Mouse (Mus musculus) midbrain, embryonic 14.5 days (tissue): Measurements from ENCODE around the gene Unc45a. TPM values are rescaled to one million over a fixed set of nuclear protein-coding genes. Genes with fewer than 3 reads are reported as not detected.

Experiments
- ATAC-seq: fragments of 200-750 bp; cut with Nextera tagmentation; 2 replicates; pipeline ENCODE4 v1.8.0; 2017; ENCODE audit warnings: moderate number of reproducible peaks, moderate library complexity; ENCODE audit not compliant: low FRiP score, low TSS enrichment
- DNase-seq: peaks from one replicate; pipeline ENCODE4 v3.0.0-alpha.2; 2015
- H3K27ac ChIP-seq: fragments of 300-500 bp; sonication (generic); replicated peaks from 2 replicates; pipeline ENCODE4 v1.5.1; 2014; ENCODE audit warnings: mild to moderate bottlenecking, low read depth, low read length, moderate library complexity
- H3K27me3 ChIP-seq: fragments of 300-500 bp; sonication (generic); 2 replicates; pipeline ENCODE4 v1.6.1; 2014; ENCODE audit warnings: low read length, control low read depth, mixed read lengths; ENCODE audit not compliant: control insufficient read depth, insufficient read depth
- H3K36me3 ChIP-seq: fragments of 300-500 bp; sonication (generic); 2 replicates; pipeline ENCODE4 v1.6.1; 2014; ENCODE audit warnings: low read length, control low read depth; ENCODE audit not compliant: control insufficient read depth, insufficient read depth
- H3K4me1 ChIP-seq: fragments of 300-500 bp; sonication (generic); 2 replicates; pipeline ENCODE4 v1.6.1; 2014; ENCODE audit warnings: mild to moderate bottlenecking, antibody characterized with exemption, low read length, control low read depth; ENCODE audit not compliant: control insufficient read depth, insufficient read depth
- H3K4me2 ChIP-seq: fragments of 300-500 bp; sonication (generic); 2 replicates; pipeline ENCODE4 v1.6.1; 2014; ENCODE audit warnings: mild to moderate bottlenecking, low read length, moderate library complexity
- H3K4me3 ChIP-seq: fragments of 300-500 bp; sonication (generic); replicated peaks from 2 replicates; pipeline ENCODE4 v1.5.1; 2014; ENCODE audit warnings: low read depth, low read length
- H3K9ac ChIP-seq: fragments of 300-500 bp; sonication (generic); replicated peaks from 2 replicates; pipeline ENCODE4 v1.6.1; 2014; ENCODE audit warnings: mild to moderate bottlenecking, low read length, moderate library complexity
- H3K9me3 ChIP-seq: fragments of 300-500 bp; sonication (generic); 2 replicates; pipeline ENCODE4 v1.6.1; 2016; ENCODE audit warnings: low read length, control low read depth, mixed read lengths; ENCODE audit not compliant: control insufficient read depth
- WGBS: fragments of 180-500 bp; shearing (Covaris S2); extraction: QIAGEN DNeasy Blood & Tissue Kit; methylation state at CpG from one replicate; pipeline ENCODE4 v1.1.7; 2014; 5-methylcytosine and 5-hydroxymethylcytosine counted together
- polyA plus RNA-seq: library from polyadenylated mRNA; unstranded; fragments of >200 nt; fragmentation: Nextera tagmentation; extraction: Ambion mirVana; gene quantifications from 2 replicates; pipeline ENCODE4 v1.2.1, GENCODE M21; 2014

Gene Unc45a
- polyA plus RNA-seq, 1 experiment from 2014 or later: 43.7 TPM

DNA sequence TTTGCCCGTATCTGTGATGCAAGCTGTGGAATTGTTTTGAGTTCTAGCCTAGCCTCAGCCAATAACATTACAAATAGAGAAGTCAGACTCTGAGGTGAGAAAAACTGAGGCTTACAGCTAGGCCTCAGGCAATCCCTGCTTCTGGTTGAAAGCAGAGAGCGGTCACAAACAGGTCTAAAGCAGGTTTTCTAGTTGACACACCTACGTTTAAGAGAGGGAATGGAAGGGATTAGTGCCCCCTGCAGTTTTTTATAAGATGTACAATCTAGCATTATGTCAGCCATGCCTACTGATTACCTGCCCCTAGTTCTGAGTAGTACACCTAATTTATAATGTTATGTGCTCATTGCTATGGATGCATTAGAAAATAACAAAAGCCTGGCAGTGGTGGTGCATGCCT, 33.0 kb downstream of the Unc45a start:
- WGBS: 83% methylated on average over 3 of the region's 3 CpGs
- Histone ChIP-seq H3K4me3 (no peak overlapping the region), H3K9ac (no peak overlapping the region), H3K9me3 (no peaks in the 10 kb centered on the region), H3K4me2 (no peak overlapping the region), H3K36me3 (peaks cover 50% of the 10 kb centered on the region), H3K27me3 (no peaks in the 10 kb centered on the region), H3K4me1 (no peaks in the 10 kb centered on the region), H3K27ac (no peak overlapping the region)
- no peak for DNase-seq
- no peak for ATAC-seq

DNA sequence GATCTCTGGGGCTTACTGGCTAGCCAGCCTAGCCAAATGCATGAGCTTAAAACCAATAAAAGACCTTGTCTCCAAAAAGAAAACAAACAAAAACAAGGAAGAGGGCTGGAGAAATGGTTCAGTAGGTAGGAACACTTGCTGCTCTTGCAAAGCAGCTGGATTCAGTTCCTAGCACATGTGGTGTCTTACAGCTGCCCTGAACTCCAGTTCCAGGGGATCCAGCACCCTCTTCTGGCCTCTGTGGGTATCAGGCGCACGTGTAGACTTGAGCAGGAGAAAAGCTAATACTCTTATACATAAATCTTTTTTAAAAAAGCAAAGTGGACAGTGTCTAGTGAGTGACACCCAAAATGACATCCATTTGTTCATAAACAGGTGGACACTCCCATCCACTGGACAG, 39.3 kb downstream of the Unc45a start:
- no peak overlapping the region for H3K4me3 ChIP-seq
- H3K4me2 ChIP-seq: no peak overlapping the region
- H3K27me3 ChIP-seq: no peaks in the 10 kb centered on the region
- WGBS: 93% methylated on average over 2 of the region's 2 CpGs
- DNase-seq (no peak), ATAC-seq (no peak)
- H3K27ac ChIP-seq: no peak overlapping the region
- peaks cover 20% of the 10 kb centered on the region for H3K36me3 ChIP-seq
- H3K4me1 ChIP-seq: no peaks in the 10 kb centered on the region
- no peaks in the 10 kb centered on the region for H3K9me3 ChIP-seq
- no peak overlapping the region for H3K9ac ChIP-seq

DNA sequence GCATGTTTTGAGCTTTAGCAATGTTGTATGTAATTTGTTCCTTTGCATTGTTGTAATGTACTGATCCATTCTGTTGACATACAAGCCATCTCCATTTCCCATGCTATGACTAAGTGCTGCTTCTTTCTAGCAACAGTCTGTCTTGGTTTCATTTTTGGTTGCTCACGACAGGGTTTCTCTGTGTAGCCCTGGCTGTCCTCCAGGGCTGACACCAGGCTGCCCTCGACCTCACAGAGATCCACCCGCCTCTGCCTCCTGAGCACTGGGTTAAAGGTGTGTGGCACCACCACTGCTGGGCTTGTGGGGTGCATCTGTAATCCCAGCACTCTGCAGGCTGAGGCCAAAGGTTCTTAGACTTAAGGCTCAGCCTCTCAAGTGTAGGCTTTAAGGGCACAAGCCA, 41.2 kb downstream of the Unc45a start:
- no peak overlapping the region for H3K9ac ChIP-seq
- H3K9me3 ChIP-seq: no peaks in the 10 kb centered on the region
- H3K4me3 ChIP-seq: no peak overlapping the region
- H3K36me3 ChIP-seq: peaks cover 12% of the 10 kb centered on the region
- no peak for ATAC-seq
- DNase-seq: no peak
- no peak overlapping the region for H3K27ac ChIP-seq
- H3K4me1 ChIP-seq: peaks cover 3% of the 10 kb centered on the region
- no peaks in the 10 kb centered on the region for H3K27me3 ChIP-seq
- no peak overlapping the region for H3K4me2 ChIP-seq
- WGBS: 92% methylated on average over 3 of the region's 3 CpGs

DNA sequence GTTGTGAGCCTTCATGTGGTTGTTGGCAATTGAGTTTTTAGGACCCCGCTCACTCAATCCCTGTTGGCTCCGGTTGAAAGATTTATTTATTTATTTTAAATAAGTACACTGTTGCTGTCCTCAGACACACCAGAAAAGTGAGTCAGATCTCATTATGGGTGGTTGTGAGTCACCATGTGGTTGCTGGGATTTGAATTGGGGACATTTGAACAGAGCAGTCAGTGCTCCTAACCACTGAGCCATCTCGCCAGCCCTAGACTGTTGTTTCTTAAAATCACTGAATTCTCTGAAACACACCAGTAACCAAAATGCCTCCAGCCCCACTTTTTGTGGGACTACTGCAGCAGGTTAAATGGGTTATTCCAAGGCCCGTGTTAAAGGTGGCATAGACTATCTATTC, 42.1 kb downstream of the Unc45a start:
- ATAC-seq (no peak), DNase-seq (no peak)
- Histone ChIP-seq H3K27me3 (no peaks in the 10 kb centered on the region), H3K36me3 (peaks cover 5% of the 10 kb centered on the region; the same call in 1 of the 2 replicates), H3K9me3 (no peaks in the 10 kb centered on the region), H3K27ac (no peak overlapping the region), H3K4me3 (no peak overlapping the region), H3K4me1 (peaks cover 4% of the 10 kb centered on the region), H3K9ac (no peak overlapping the region), H3K4me2 (no peak overlapping the region)
- WGBS: 98% methylated on average over 4 of the region's 4 CpGs

DNA sequence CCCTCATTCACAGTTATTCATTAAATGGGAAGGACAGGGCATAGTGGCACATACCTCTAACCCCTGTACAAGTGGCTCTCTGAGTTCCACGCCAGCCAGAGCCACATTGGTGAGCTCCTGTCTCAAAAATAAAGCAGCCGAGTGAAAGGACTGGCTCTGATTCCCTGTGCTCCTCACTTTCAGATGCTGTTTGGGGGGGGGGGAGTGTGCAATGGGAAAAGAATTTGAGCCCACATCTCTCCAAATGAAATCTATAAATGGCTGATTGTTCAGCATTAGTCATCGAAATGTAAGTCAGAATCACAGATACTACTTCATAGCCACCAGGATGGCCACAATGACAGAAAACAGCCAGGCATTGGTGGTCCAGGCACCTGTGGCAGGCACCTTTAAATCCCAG, 43.8 kb downstream of the Unc45a start:
- peaks cover 4% of the 10 kb centered on the region for H3K4me1 ChIP-seq
- no peak overlapping the region for H3K4me2 ChIP-seq
- H3K4me3 ChIP-seq: no peak overlapping the region
- H3K27ac ChIP-seq: no peak overlapping the region
- no peak for ATAC-seq
- DNase-seq: no peak
- no peak overlapping the region for H3K9ac ChIP-seq
- peaks cover 2% of the 10 kb centered on the region; the same call in 1 of the 2 replicates for H3K36me3 ChIP-seq
- 80% methylated on average over 3 of the region's 3 CpGs for WGBS
- no peaks in the 10 kb centered on the region for H3K9me3 ChIP-seq
- no peaks in the 10 kb centered on the region for H3K27me3 ChIP-seq

DNA sequence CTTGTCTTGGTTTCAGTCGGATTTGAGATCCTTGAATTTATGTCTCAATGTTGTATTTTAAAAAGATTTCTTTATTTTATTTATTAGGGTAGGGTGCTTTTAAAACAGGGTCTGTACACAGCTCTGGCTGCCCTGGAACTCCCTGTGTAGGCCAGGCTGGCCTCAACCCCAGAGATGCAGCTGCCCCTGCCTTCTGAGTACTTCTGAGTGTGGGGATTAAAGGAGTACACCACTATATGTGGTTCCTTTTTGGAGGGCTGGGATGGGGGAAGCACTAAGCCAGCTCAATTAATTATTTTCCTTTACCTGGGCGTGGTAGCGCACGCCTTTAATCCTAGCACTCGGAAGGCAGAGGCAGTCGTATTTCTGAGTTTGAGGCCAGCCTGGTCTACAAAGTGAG, 44.3 kb downstream of the Unc45a start:
- Histone ChIP-seq H3K9ac (no peak overlapping the region), H3K9me3 (no peaks in the 10 kb centered on the region), H3K27me3 (no peaks in the 10 kb centered on the region), H3K27ac (no peak overlapping the region), H3K4me3 (no peak overlapping the region), H3K4me1 (peaks cover 4% of the 10 kb centered on the region), H3K36me3 (peaks cover 6% of the 10 kb centered on the region; the same call in 1 of the 2 replicates), H3K4me2 (no peak overlapping the region)
- ATAC-seq (no peak), DNase-seq (no peak)
- WGBS: 95% methylated on average over 6 of the region's 6 CpGs

DNA sequence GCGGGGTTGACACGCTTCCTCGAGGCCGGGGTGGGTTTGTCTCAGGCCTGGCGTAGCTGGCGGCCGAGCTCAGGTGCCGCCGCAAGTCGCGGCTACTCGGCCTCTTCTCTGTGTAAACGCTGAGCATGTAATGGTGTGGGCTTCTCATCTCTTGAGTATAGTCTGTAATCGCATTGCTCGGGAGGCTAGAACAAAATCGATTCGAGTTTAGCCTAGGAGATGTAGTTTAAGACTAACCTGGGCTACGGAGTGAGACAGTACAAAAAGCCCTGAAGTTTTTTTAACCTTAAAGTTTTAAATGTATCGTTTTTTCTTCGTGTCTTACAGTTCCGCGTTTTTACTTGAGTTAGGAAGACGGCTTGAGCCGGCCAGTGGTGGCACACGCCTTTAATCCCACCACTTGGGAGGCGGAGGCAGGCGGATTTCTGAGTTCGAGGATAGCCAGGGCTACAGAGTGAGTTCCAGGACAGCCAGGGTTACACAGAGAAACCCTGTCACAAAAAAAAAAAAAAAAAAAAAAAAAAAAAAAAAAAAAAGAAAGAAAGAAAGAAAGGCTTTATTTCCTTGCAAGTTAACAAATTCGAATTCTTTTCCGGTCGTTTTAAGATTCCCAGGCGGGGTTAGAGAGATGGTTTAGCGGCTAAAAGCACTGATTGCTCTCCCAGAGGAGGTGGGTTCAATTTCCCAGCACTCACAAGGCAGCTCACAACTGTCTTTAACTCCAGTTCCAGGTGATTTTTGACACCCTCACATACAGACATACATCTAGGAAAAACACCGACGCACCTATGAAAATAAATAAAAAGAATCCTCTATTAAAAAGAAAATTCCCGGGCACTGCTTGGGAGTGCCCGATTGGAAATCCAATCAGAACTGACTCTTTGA, 45.8 kb downstream of the Unc45a start:
- Histone ChIP-seq H3K36me3 (peaks cover 19% of the 10 kb centered on the region), H3K27ac (0 out of 2 replicates have a peak overlapping the region, but pooled peaks have one; percentile 28), H3K9me3 (no peaks in the 10 kb centered on the region), H3K4me2 (peak overlapping the region; percentile 98), H3K27me3 (no peaks in the 10 kb centered on the region), H3K4me3 (peak overlapping the region; percentile 72), H3K4me1 (peaks cover 4% of the 10 kb centered on the region), H3K9ac (peak overlapping the region; percentile 53)
- DNase-seq: no peak
- WGBS: 10% methylated on average over 37 of the region's 37 CpGs
- ATAC-seq: no peak; the same call in 1 of the 2 replicates

DNA sequence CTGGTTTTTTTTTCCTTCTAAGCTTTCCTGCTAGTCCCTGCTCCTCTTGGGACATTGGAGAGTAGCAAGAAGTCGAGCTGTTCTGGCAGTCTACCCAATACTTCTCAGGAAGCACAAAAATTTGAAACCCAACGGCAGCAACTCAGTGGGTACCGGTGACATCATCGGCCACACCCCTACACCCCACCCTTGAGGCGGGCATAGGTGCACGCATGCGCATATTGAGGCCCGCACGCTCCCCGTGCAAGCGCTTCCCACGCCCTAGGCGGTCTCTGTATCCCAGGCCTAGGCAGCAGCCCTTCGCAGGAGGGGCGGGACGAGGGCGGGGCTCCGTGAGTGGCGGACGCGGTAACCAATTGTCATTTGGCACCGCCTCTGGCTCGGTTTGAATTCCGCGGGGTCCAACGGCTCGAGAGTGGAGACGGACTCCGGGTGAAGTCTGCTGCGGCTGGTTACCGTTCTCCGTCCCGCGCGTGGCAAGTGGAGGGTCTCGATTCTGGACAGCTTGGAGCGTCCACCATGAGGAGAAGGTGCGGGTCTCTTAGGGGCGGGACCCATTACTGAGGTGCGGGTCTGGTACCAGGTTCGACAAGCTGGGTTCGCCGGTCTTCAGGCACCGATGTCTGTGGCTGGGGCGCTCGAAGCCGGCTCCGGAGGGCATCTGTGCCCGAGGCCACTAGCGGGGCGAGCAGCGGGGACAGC, 46.6 kb downstream of the Unc45a start, which contains the start of gene Prc1:
Prc1 (plus strand) TSS at position 389 of the 702 bp plus-strand sequence.
- H3K36me3 ChIP-seq: peaks cover 25% of the 10 kb centered on the region

More for the DNA sequence above, 46.6 kb downstream of the Unc45a start, which contains the start of gene Prc1:
- ATAC-seq: peak; percentile 98
- H3K4me2 ChIP-seq: peak within 1 kb of the TSS; percentile 98
- H3K9me3 ChIP-seq: no peaks in the 10 kb centered on the region
- H3K4me1 ChIP-seq: peaks cover 4% of the 10 kb centered on the region
- peak within 1 kb of the TSS; percentile 53 for H3K9ac ChIP-seq
- under 1% methylated on average over 52 of the region's 52 CpGs for WGBS
- DNase-seq: peak; percentile 98
- H3K4me3 ChIP-seq: peak within 1 kb of the TSS; percentile 72
- H3K27ac ChIP-seq: peak within 1 kb of the TSS; percentile 28; the same call in 1 of the 2 replicates
- no peaks in the 10 kb centered on the region for H3K27me3 ChIP-seq
